Mouse (Mus musculus) ES-Bruce4 (cell line): ENCODE measurements around the gene Kirrel3. TPM values are rescaled to one million over a fixed set of nuclear protein-coding genes. Genes with fewer than 3 reads are reported as not detected.

Experiments
- H3K27ac ChIP-seq: 2 replicates; pipeline ENCODE4 v1.5.1; 2012; ENCODE audit warnings: low read length, inconsistent platforms; ENCODE audit not compliant: insufficient read depth
- H3K27me3 ChIP-seq: 2 replicates; pipeline ENCODE4 v1.6.1; 2012; ENCODE audit warnings: mild to moderate bottlenecking, low read length, inconsistent platforms; ENCODE audit not compliant: control insufficient read depth, poor library complexity, insufficient read depth, severe bottlenecking
- H3K36me3 ChIP-seq: 2 replicates; pipeline ENCODE4 v1.6.1; 2012; ENCODE audit warnings: inconsistent platforms, mild to moderate bottlenecking, low read length, moderate library complexity; ENCODE audit not compliant: control insufficient read depth, poor library complexity, insufficient read depth, severe bottlenecking
- H3K4me1 ChIP-seq: one replicate; pipeline ENCODE4 v1.8.1; 2011; ENCODE audit warnings: low read length; ENCODE audit not compliant: control insufficient read depth, insufficient read depth
- H3K4me3 ChIP-seq: 2 replicates; pipeline ENCODE4 v1.5.1; 2011; ENCODE audit warnings: low read depth, mild to moderate bottlenecking, low read length
- H3K9ac ChIP-seq: 2 replicates; pipeline ENCODE4 v1.6.1; 2012; ENCODE audit warnings: low read depth, mild to moderate bottlenecking, inconsistent platforms; ENCODE audit not compliant: poor library complexity, severe bottlenecking
- H3K9me3 ChIP-seq: replicated peaks from 2 replicates; pipeline ENCODE4 v1.6.1; 2012; ENCODE audit warnings: mild to moderate bottlenecking, low read length, inconsistent platforms; ENCODE audit not compliant: control insufficient read depth, poor library complexity, insufficient read depth, severe bottlenecking
- CTCF ChIP-seq: IDR thresholded peaks from one replicate; pipeline ENCODE4 v1.8.1; 2011; ENCODE audit warnings: low read depth, low read length
- EP300 ChIP-seq: IDR thresholded peaks from 2 replicates; pipeline ENCODE4 v1.6.1; 2011; ENCODE audit warnings: low read depth, low read length; ENCODE audit not compliant: insufficient read depth
- POLR2A ChIP-seq: IDR thresholded peaks from one replicate; pipeline ENCODE4 v1.8.1; 2011; ENCODE audit warnings: low read length; ENCODE audit not compliant: insufficient read depth
- polyA plus RNA-seq: library from polyadenylated mRNA; stranded (reverse); fragments of >200 nt; gene quantifications from 2 replicates; pipeline ENCODE4 v1.2.4, GENCODE M21; 2011; ENCODE audit warnings: low read depth; ENCODE audit not compliant: missing spikeins, insufficient read depth, insufficient read length

The Kirrel3 gene
- polyA plus RNA-seq, 1 experiment: 0.52 TPM

DNA sequence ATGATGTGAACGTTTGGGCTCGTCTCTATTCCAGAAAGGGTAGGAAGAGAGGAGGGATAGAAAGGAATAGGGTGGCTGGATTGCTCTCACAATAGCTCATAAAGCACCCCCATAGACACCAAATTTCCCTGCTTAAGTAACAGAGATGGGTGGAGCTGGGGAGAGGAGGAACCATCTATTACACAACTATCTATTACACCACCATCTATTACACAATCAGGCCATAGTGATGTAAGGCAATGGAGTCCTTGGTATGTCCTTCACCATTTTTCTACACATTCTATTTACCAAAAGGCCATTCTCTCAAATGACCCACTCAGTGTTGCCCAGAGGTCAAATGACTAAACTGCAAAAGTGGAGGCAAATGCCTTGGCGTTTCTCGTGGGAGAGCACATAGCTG is 119.2 kb downstream of the Kirrel3 start:
- no peaks in the 10 kb centered on the region for H3K27me3 ChIP-seq
- no peaks in the 10 kb centered on the region for H3K36me3 ChIP-seq
- H3K4me3 ChIP-seq: no peak overlapping the region
- H3K9me3 ChIP-seq: no peaks in the 10 kb centered on the region
- no peak for TF ChIP-seq CTCF
- no peak for TF ChIP-seq EP300
- no peak for TF ChIP-seq POLR2A
- no peak overlapping the region for H3K9ac ChIP-seq
- no peaks in the 10 kb centered on the region for H3K4me1 ChIP-seq
- no peak overlapping the region for H3K27ac ChIP-seq

DNA sequence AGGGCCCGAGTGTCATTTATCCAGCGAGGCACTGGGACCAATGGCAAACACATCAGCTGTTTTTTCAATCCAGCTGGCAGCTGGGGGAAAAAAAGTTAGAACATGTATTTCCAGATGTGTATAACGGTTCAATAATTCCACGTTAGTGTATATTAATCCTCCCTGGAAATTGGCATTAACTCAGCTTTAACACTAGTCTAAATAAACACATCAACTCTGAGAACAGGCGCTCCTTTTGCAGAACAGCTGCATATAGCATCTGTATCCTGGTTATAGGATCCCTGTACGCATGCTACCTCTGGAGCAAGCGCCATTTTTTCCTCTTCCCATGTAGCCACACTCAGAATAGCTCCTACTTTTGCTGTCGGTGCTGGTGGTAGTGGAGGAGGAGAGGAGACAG is 119.8 kb downstream of the Kirrel3 start:
- H3K4me3 ChIP-seq: no peak overlapping the region
- H3K27ac ChIP-seq: no peak overlapping the region
- H3K4me1 ChIP-seq: no peaks in the 10 kb centered on the region
- H3K9me3 ChIP-seq: no peaks in the 10 kb centered on the region
- H3K36me3 ChIP-seq: no peaks in the 10 kb centered on the region
- no peak overlapping the region for H3K9ac ChIP-seq
- no peak for TF ChIP-seq POLR2A
- TF ChIP-seq CTCF: no peak
- no peak for TF ChIP-seq EP300
- no peaks in the 10 kb centered on the region for H3K27me3 ChIP-seq

DNA sequence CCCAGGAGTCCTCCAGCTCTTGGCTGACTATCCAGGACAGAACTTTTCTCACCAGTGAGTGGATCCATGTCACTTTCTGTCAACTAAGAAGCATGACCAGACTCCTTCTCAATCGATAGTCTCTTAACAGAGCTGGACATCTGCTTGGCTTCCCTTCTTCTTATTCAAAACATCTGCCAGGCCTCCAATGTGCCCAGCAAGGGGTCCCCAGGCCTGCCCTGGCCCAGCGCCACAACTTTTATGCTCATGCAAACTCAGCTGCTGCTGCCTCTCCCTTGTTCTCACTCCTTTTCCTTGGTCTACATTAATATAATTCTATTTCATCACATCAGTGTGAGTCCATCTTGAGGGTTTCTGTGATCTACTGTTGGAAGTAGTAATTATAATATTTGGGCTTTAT is 122.3 kb downstream of the Kirrel3 start:
- Histone ChIP-seq H3K27ac (no peak overlapping the region), H3K36me3 (no peaks in the 10 kb centered on the region), H3K9ac (no peak overlapping the region), H3K27me3 (no peaks in the 10 kb centered on the region), H3K4me1 (no peaks in the 10 kb centered on the region), H3K9me3 (no peaks in the 10 kb centered on the region), H3K4me3 (no peak overlapping the region)
- TF ChIP-seq POLR2A: no peak
- TF ChIP-seq CTCF: no peak
- TF ChIP-seq EP300: no peak

DNA sequence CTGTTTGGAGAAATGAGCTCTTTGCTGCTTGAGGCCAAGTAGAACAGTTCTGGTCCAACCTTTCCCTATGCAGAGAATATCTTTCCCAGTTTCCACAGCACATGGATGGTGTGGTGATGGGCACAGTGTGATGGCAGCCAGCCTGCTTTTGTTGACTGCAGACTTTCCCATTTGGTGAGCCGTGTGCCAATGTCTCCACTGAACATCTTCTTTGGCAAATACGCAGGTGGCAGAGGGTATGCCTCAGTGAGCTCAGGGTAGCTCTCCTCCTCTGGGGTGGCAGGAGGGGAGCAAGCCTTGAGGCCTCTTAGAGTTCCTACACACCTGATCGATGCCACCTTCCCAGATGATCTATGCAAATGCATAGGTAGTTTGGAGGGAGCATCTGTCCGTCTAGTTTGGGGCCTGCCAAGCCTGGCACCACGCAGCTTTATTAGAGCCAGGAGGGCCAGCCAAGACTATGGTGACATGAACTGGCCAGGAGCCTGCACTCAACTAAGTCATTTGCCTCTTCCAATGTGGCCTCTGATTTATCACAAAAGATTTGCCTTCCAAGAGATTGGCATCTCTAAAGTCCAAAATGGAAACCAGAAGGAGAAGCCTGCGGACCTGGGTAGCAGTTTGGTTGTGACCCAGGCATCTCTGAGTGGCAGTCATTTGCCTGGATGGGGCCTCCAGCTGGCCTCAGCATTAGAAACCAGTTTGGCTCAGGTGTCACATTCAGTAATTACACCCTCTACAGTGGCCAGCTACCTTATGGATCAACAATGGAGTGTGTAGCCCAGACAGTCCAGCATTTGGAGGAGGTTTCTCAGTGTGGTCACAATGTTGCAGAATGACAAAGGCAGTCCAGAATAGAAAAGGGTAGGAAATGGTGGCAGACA is 127.4 kb downstream of the Kirrel3 start:
- Histone ChIP-seq H3K4me3 (no peak overlapping the region), H3K36me3 (no peaks in the 10 kb centered on the region), H3K4me1 (no peaks in the 10 kb centered on the region), H3K27me3 (no peaks in the 10 kb centered on the region), H3K9me3 (no peaks in the 10 kb centered on the region), H3K9ac (no peak overlapping the region), H3K27ac (no peak overlapping the region)
- TF ChIP-seq CTCF: no peak

DNA sequence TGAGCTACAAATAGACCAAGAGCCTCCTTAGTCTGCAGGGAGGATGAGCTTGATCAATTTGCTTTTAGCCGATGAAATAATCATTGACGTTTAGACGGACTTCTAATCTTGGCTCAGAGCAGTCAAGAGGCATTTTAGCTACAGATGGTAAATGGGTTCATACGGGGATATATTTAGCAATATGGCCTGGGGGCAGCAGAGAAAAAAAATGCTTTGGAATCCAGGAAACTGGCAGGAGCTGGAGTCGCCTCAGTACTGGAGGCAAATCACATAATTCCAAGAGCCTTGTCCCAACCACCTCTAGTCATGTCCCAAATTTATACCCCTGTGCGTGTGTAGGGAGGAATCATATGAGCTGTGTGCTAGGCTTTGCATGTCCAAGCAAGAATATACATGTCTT is 132.4 kb downstream of the Kirrel3 start:
- no peaks in the 10 kb centered on the region for H3K9me3 ChIP-seq
- no peak overlapping the region for H3K4me3 ChIP-seq
- H3K4me1 ChIP-seq: no peaks in the 10 kb centered on the region
- no peaks in the 10 kb centered on the region for H3K36me3 ChIP-seq
- H3K27me3 ChIP-seq: no peaks in the 10 kb centered on the region
- no peak overlapping the region for H3K27ac ChIP-seq
- no peak overlapping the region for H3K9ac ChIP-seq
- TF ChIP-seq EP300 (no peak), CTCF (no peak), POLR2A (no peak)

DNA sequence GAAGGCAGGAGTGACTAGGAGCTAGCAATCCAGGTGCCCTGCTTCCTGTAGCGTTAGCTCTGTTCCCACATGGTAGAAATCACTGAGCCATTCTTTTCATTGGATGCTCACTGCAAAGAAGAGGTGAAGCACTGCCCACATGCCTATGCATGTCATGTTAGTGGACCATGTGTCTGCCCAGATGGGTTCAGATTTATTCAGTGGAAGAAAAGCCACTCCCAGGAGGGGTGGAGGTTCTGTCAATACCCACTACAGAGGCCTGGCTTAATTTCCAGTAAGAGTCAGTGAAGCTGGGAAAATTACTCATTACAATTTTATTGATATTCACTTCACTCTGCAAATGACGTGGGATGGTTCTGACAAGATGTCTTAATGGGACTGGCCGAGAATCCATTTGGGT is 134.2 kb downstream of the Kirrel3 start:
- Histone ChIP-seq H3K27ac (no peak overlapping the region), H3K9me3 (no peaks in the 10 kb centered on the region), H3K4me3 (no peak overlapping the region), H3K9ac (no peak overlapping the region), H3K36me3 (no peaks in the 10 kb centered on the region), H3K27me3 (no peaks in the 10 kb centered on the region), H3K4me1 (no peaks in the 10 kb centered on the region)
- no peak for TF ChIP-seq EP300
- TF ChIP-seq POLR2A: no peak
- TF ChIP-seq CTCF: no peak
